ENCODE assay signal across 8 mouse cellular contexts in genomic region chr10:17213310-17214064, GRCm38 (mm10).
DNase-seq lines count a peak whose midpoint lies in the region; ATAC-seq and TF ChIP-seq lines count a peak whose summit lies in the region.

No protein-coding gene starts in this region.

- H3K9ac ChIP-seq in ES-E14 (ENCODE audit: insufficient read depth, low read depth, low read length, poor library complexity, severe bottlenecking) = no peak overlapping the region
- H3K9ac ChIP-seq in forebrain, postnatal 0 days = no peak overlapping the region
- no peak overlapping the region for H3K9ac ChIP-seq in liver, embryonic 11.5 days (ENCODE audit: low read depth, low read length)

- no peak overlapping the region for H3K4me3 ChIP-seq in ES-E14 (ENCODE audit: insufficient read depth in 1 of 2, low read depth in 1 of 2, low read length in 2 of 2, poor library complexity in 1 of 2, severe bottlenecking in 1 of 2)
- H3K4me3 ChIP-seq in forebrain, postnatal 0 days (ENCODE audit: low read depth, low read length) = no peak overlapping the region
- H3K4me3 ChIP-seq in midbrain, embryonic 10.5 days = no peak overlapping the region
- no peak overlapping the region for H3K4me3 ChIP-seq in liver, embryonic 11.5 days (ENCODE audit: low read depth, low read length)

- peaks cover 5 to 12% of the 10 kb centered on the region in 2 experiments for H3K4me1 ChIP-seq in ES-E14 (ENCODE audit: control insufficient read depth in 2 of 2, insufficient read depth in 2 of 2, low read length in 2 of 2, poor library complexity in 1 of 2)
- 0 out of 2 replicates have a peak, but pooled peaks cover 6% of the 10 kb centered on the region for H3K4me1 ChIP-seq in forebrain, postnatal 0 days (ENCODE audit: insufficient read depth)
- peaks cover 18% of the 10 kb centered on the region for H3K4me1 ChIP-seq in midbrain, embryonic 10.5 days
- H3K4me1 ChIP-seq in liver, embryonic 11.5 days (replicated peaks; ENCODE audit: control insufficient read depth, insufficient read depth, low read length) = no peaks in the 10 kb centered on the region

- no peaks in the 10 kb centered on the region for H3K27me3 ChIP-seq in forebrain, postnatal 0 days (ENCODE audit: insufficient read depth, low read length)
- H3K27me3 ChIP-seq in midbrain, embryonic 10.5 days (ENCODE audit: low read depth, poor library complexity, severe bottlenecking) = no peaks in the 10 kb centered on the region
- H3K27me3 ChIP-seq in liver, embryonic 11.5 days (replicated peaks; ENCODE audit: control insufficient read depth, insufficient read depth, low read length) = no peaks in the 10 kb centered on the region

- peak; percentile 21 to 44 for DNase-seq in heart, adult 9 months (ENCODE audit: low spot score in 2 of 2)
- no peak for DNase-seq in heart, postnatal 4 days
- DNase-seq in ES-E14 (ENCODE audit: low read depth, low spot score) = no peak
- DNase-seq in forebrain, postnatal 0 days = no peak
- no peak for DNase-seq in midbrain, embryonic 10.5 days (ENCODE audit: low spot score)
- DNase-seq in spleen, postnatal 36 days (ENCODE audit: low spot score in 2 of 2) = no peak
- DNase-seq in c-Kit-positive CD71-positive TER-119-positive erythroid progenitor cells, embryonic 14.5 days (ENCODE audit: low spot score) = no peak
- DNase-seq in liver, embryonic 11.5 days (ENCODE audit: low spot score) = no peak

- no peaks in the 10 kb centered on the region for H3K9me3 ChIP-seq in ES-E14 (ENCODE audit: control insufficient read depth, insufficient read depth, low read depth, low read length)
- no peaks in the 10 kb centered on the region for H3K9me3 ChIP-seq in forebrain, postnatal 0 days (ENCODE audit: low read length)
- H3K9me3 ChIP-seq in midbrain, embryonic 10.5 days (replicated peaks) = no peaks in the 10 kb centered on the region
- H3K9me3 ChIP-seq in liver, embryonic 11.5 days (ENCODE audit: control insufficient read depth, low read length) = no peaks in the 10 kb centered on the region

- TF ChIP-seq CTCF in forebrain, postnatal 0 days (IDR thresholded peaks at IDR 0.05; ENCODE audit: low read depth) = no peak

- in situ Hi-C loops in ES-E14 (cut with MboI; ENCODE audit: low sequenced_read_pairs in 2 of 2, unreplicated experiment in 2 of 2) = no loop called here

- 27% methylated on average over 6 of the region's 7 CpGs for WGBS in forebrain, postnatal 0 days
- WGBS in midbrain, embryonic 10.5 days = 63% methylated on average over 7 of the region's 7 CpGs
- WGBS in liver, embryonic 11.5 days = 65% methylated on average over 5 of the region's 7 CpGs

- peak; percentile 58 for ATAC-seq in forebrain, postnatal 0 days
- ATAC-seq in liver, embryonic 11.5 days (replicated peaks; ENCODE audit: low FRiP score) = no peak

- H3K4me2 ChIP-seq in forebrain, postnatal 0 days (ENCODE audit: low read depth) = peak overlapping the region; percentile 3; the same call in 1 of the 2 replicates
- H3K4me2 ChIP-seq in liver, embryonic 11.5 days = no peak overlapping the region

- H3K36me3 ChIP-seq in ES-E14 (ENCODE audit: control insufficient read depth, insufficient read depth, low read length, poor library complexity, severe bottlenecking) = no peaks in the 10 kb centered on the region
- H3K36me3 ChIP-seq in forebrain, postnatal 0 days (ENCODE audit: insufficient read depth) = no peaks in the 10 kb centered on the region
- no peaks in the 10 kb centered on the region for H3K36me3 ChIP-seq in midbrain, embryonic 10.5 days
- H3K36me3 ChIP-seq in liver, embryonic 11.5 days (ENCODE audit: control insufficient read depth, insufficient read depth, low read length) = no peaks in the 10 kb centered on the region

- no peak overlapping the region; the same call in 1 of the 2 replicates for H3K27ac ChIP-seq in ES-E14 (ENCODE audit: insufficient read depth, low read depth, low read length, poor library complexity, severe bottlenecking)
- H3K27ac ChIP-seq in forebrain, postnatal 0 days (ENCODE audit: low read depth, low read length) = no peak overlapping the region
- H3K27ac ChIP-seq in midbrain, embryonic 10.5 days (replicated peaks) = peak overlapping the region; percentile 74
- no peak overlapping the region for H3K27ac ChIP-seq in liver, embryonic 11.5 days (ENCODE audit: low read depth, low read length)

TF ChIP-seq in ES-E14, 5 proteins besides CTCF, POLR2A, EP300 and RAD21:
- TF ChIP-seq CHD2 (IDR thresholded peaks at IDR 0.05; ENCODE audit: low read depth, low read length) = no peak
- TF ChIP-seq ZC3H11A (IDR thresholded peaks at IDR 0.05; ENCODE audit: borderline replicate concordance, low read depth, low read length) = no peak
- TF ChIP-seq ZNF384 (IDR thresholded peaks at IDR 0.05; ENCODE audit: low read depth, low read length) = 0 out of 2 replicates have a peak, but pooled peaks have one; percentile 38
- no peak for TF ChIP-seq HCFC1 (IDR thresholded peaks at IDR 0.05; ENCODE audit: borderline replicate concordance, insufficient read depth, low read length)

Comparison
In these comparisons a context has a peak if more than half of its experiments do, and no peak if none do; other contexts are left out.
1. DNase-seq: peak in heart, adult 9 months (2 of 2); none in heart, postnatal 4 days (single experiment), ES-E14 (single experiment), forebrain, postnatal 0 days (single experiment), midbrain, embryonic 10.5 days (single experiment), spleen, postnatal 36 days (0 of 2), c-Kit-positive CD71-positive TER-119-positive erythroid progenitor cells, embryonic 14.5 days (single experiment) and liver, embryonic 11.5 days (single experiment).